Mouse (Mus musculus): ENCODE measurements at regions not wholly inside any gene's neighbourhood (a gene's known extent, or its start where the extent isn't known, plus 50 kb on each side); places are given as distances from the start of the nearest gene placed in this dataset.

GRCm38 (mm10) chr1:115417645-115418044 is 266.9 kb upstream of the Cntnap5a start:
- 57% methylated on average over 2 of the region's 2 CpGs for WGBS
- H3K4me3 ChIP-seq (ENCODE audit: low read length), result no peak overlapping the region
- H3K4me2 ChIP-seq (ENCODE audit: low read depth, low read length), result no peak overlapping the region
- no peak for TF ChIP-seq CTCF (IDR thresholded peaks at IDR 0.05; ENCODE audit: low read depth)
- H3K36me3 ChIP-seq (ENCODE audit: insufficient read depth, low read length), result no peaks in the 10 kb centered on the region
- H3K4me1 ChIP-seq (ENCODE audit: insufficient read depth, low read length), result no peaks in the 10 kb centered on the region
- H3K9ac ChIP-seq (replicated peaks; ENCODE audit: low read length), result no peak overlapping the region
- no peak for ATAC-seq
- H3K27ac ChIP-seq, result no peak overlapping the region
- DNase-seq (ENCODE audit: low spot score), result no peak
- no peaks in the 10 kb centered on the region for H3K9me3 ChIP-seq (ENCODE audit: low read length)
- H3K27me3 ChIP-seq (ENCODE audit: insufficient read depth, low read length), result no peaks in the 10 kb centered on the region

GRCm38 (mm10) chr1:115422491-115422890 is 262.1 kb upstream of the Cntnap5a start:
- Histone ChIP-seq H3K4me3 (ENCODE audit: low read length) (no peak overlapping the region), H3K27me3 (ENCODE audit: insufficient read depth, low read length) (no peaks in the 10 kb centered on the region), H3K27ac (no peak overlapping the region), H3K9ac (replicated peaks; ENCODE audit: low read length) (no peak overlapping the region), H3K36me3 (ENCODE audit: insufficient read depth, low read length) (no peaks in the 10 kb centered on the region), H3K4me1 (ENCODE audit: insufficient read depth, low read length) (no peaks in the 10 kb centered on the region), H3K9me3 (ENCODE audit: low read length) (no peaks in the 10 kb centered on the region), H3K4me2 (ENCODE audit: low read depth, low read length) (no peak overlapping the region)
- TF ChIP-seq CTCF (IDR thresholded peaks at IDR 0.05; ENCODE audit: low read depth), result no peak
- DNase-seq (ENCODE audit: low spot score), result peak; percentile 2
- ATAC-seq, result no peak
- 33% methylated on average over 1 of the region's 1 CpGs for WGBS

GRCm38 (mm10) chr1:115422949-115423348 is 261.6 kb upstream of the Cntnap5a start:
- H3K36me3 ChIP-seq (ENCODE audit: insufficient read depth, low read length), result no peaks in the 10 kb centered on the region
- DNase-seq (ENCODE audit: low spot score) (no peak), ATAC-seq (no peak)
- H3K4me3 ChIP-seq (ENCODE audit: low read length), result no peak overlapping the region
- no peak for TF ChIP-seq CTCF (IDR thresholded peaks at IDR 0.05; ENCODE audit: low read depth)
- H3K4me1 ChIP-seq (ENCODE audit: insufficient read depth, low read length), result no peaks in the 10 kb centered on the region
- no peaks in the 10 kb centered on the region for H3K9me3 ChIP-seq (ENCODE audit: low read length)
- H3K4me2 ChIP-seq (ENCODE audit: low read depth, low read length), result no peak overlapping the region
- H3K27ac ChIP-seq, result no peak overlapping the region
- H3K27me3 ChIP-seq (ENCODE audit: insufficient read depth, low read length), result no peaks in the 10 kb centered on the region
- no peak overlapping the region for H3K9ac ChIP-seq (replicated peaks; ENCODE audit: low read length)

Data from hindbrain, postnatal 0 days (tissue).